Mouse (Mus musculus): ENCODE measurements around the gene Rabgap1. TPM values are rescaled to one million over a fixed set of nuclear protein-coding genes. Genes with fewer than 3 reads are reported as not detected.

Gene Rabgap1
- total RNA-seq, 2 experiments from 2014 or later = 90.4 to 93.1 TPM

- DNase-seq (ENCODE audit: extremely low spot score in 1 of 2, low spot score in 1 of 2) = no peak
Measured at GRCm38 (mm10) chr2:37511134-37511901, 68.2 kb downstream of the Rabgap1 start.

GRCm38 (mm10) chr2:37516030-37516710 is 73.1 kb downstream of the Rabgap1 start, which contains the start of gene Gpr21:
Gene Gpr21 (plus strand): TSS chr2:37516332.
- DNase-seq (ENCODE audit: extremely low spot score in 1 of 2, low spot score in 1 of 2) = no peak

- no peak for DNase-seq (ENCODE audit: extremely low spot score in 1 of 2, low spot score in 1 of 2)
Measured at GRCm38 (mm10) chr2:37516922-37517462, 73.9 kb downstream of the Rabgap1 start.

- DNase-seq (ENCODE audit: extremely low spot score in 1 of 2, low spot score in 1 of 2) = no peak
Measured at GRCm38 (mm10) chr2:37518561-37519285, 75.6 kb downstream of the Rabgap1 start.

- DNase-seq (ENCODE audit: extremely low spot score in 1 of 2, low spot score in 1 of 2) = no peak
Measured at GRCm38 (mm10) chr2:37519286-37519640, 76.2 kb downstream of the Rabgap1 start.

GRCm38 (mm10) chr2:37527587-37527986 is 84.5 kb downstream of the Rabgap1 start:
- DNase-seq (ENCODE audit: extremely low spot score in 1 of 2, low spot score in 1 of 2) = no peak

GRCm38 (mm10) chr2:37529397-37529796 is 86.3 kb downstream of the Rabgap1 start:
- DNase-seq (ENCODE audit: extremely low spot score in 1 of 2, low spot score in 1 of 2) = no peak

GRCm38 (mm10) chr2:37530766-37531165 is 87.7 kb downstream of the Rabgap1 start:
- no peak for DNase-seq (ENCODE audit: extremely low spot score in 1 of 2, low spot score in 1 of 2)

- no peak for DNase-seq (ENCODE audit: extremely low spot score in 1 of 2, low spot score in 1 of 2)
Measured at GRCm38 (mm10) chr2:37531639-37532038, 88.6 kb downstream of the Rabgap1 start.

GRCm38 (mm10) chr2:37549346-37550012 is 106.4 kb downstream of the Rabgap1 start:
- DNase-seq (ENCODE audit: extremely low spot score in 1 of 2, low spot score in 1 of 2) = no peak

- no peak for DNase-seq (ENCODE audit: extremely low spot score in 1 of 2, low spot score in 1 of 2)
Measured at GRCm38 (mm10) chr2:37556366-37556765, 113.3 kb downstream of the Rabgap1 start.

- DNase-seq (ENCODE audit: extremely low spot score in 1 of 2, low spot score in 1 of 2) = no peak
Measured at GRCm38 (mm10) chr2:37565579-37565978, 122.5 kb downstream of the Rabgap1 start.

GRCm38 (mm10) chr2:37566035-37566434 is 123.0 kb downstream of the Rabgap1 start:
- no peak for DNase-seq (ENCODE audit: extremely low spot score in 1 of 2, low spot score in 1 of 2)

GRCm38 (mm10) chr2:37569888-37570287 is 126.8 kb downstream of the Rabgap1 start:
- DNase-seq (ENCODE audit: extremely low spot score in 1 of 2, low spot score in 1 of 2) = peak in 1 of 2 experiments; percentile 16

- no peak for DNase-seq (ENCODE audit: extremely low spot score in 1 of 2, low spot score in 1 of 2)
Measured at GRCm38 (mm10) chr2:37570703-37571102, 127.6 kb downstream of the Rabgap1 start.

GRCm38 (mm10) chr2:37572141-37572540 is 129.1 kb downstream of the Rabgap1 start:
- no peak for DNase-seq (ENCODE audit: extremely low spot score in 1 of 2, low spot score in 1 of 2)

GRCm38 (mm10) chr2:37576661-37577060 is 133.6 kb downstream of the Rabgap1 start:
- no peak for DNase-seq (ENCODE audit: extremely low spot score in 1 of 2, low spot score in 1 of 2)

GRCm38 (mm10) chr2:37578185-37578584 is 135.1 kb downstream of the Rabgap1 start:
- DNase-seq (ENCODE audit: extremely low spot score in 1 of 2, low spot score in 1 of 2) = no peak

GRCm38 (mm10) chr2:37587919-37588318 is 144.8 kb downstream of the Rabgap1 start:
- DNase-seq (ENCODE audit: extremely low spot score in 1 of 2, low spot score in 1 of 2) = no peak

Data from layer of hippocampus, postnatal 25 days (tissue).